Mouse (Mus musculus) urinary bladder, adult 18-20 months (tissue): ENCODE results near the gene Mapk14.

Experiments used
- DNase-seq, 2 experiments: peaks; one replicate each; pipeline ENCODE4 v3.0.0; 2022; ENCODE audit warnings: low spot score in 2 of 2, mixed read lengths in 2 of 2

Gene Mapk14

GRCm38 (mm10) chr17:28690776-28691686 is at the start of gene Mapk14:
TSS of gene Mapk14 (plus strand) at chr17:28691329.
- peak; percentile 96 to 100 for DNase-seq

- no peak for DNase-seq
Observed at GRCm38 (mm10) chr17:28643697-28644096, 47.4 kb upstream of the Mapk14 start.

DNA sequence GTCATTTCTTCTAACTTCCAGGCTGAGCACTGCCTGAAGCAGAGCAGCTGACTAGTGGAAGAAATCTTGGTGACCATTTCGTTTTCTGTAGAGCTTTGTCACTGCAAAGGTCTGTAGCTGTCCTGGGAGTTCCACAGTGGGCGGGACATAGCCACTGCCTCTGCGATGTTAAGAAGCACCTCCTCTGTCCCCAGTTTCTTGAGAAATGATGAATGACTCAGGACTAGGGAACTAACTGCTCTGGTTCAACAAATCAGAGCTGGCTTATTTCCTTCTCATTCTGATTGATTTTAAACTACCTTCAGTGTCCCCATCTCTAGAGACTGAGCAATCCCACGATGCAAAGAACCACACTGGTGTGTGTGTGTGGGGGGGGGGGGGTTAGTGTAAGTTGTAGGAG is 47.0 kb upstream of the Mapk14 start:
- no peak for DNase-seq

- DNase-seq: no peak
Observed at GRCm38 (mm10) chr17:28646221-28646620, 44.9 kb upstream of the Mapk14 start.

DNA sequence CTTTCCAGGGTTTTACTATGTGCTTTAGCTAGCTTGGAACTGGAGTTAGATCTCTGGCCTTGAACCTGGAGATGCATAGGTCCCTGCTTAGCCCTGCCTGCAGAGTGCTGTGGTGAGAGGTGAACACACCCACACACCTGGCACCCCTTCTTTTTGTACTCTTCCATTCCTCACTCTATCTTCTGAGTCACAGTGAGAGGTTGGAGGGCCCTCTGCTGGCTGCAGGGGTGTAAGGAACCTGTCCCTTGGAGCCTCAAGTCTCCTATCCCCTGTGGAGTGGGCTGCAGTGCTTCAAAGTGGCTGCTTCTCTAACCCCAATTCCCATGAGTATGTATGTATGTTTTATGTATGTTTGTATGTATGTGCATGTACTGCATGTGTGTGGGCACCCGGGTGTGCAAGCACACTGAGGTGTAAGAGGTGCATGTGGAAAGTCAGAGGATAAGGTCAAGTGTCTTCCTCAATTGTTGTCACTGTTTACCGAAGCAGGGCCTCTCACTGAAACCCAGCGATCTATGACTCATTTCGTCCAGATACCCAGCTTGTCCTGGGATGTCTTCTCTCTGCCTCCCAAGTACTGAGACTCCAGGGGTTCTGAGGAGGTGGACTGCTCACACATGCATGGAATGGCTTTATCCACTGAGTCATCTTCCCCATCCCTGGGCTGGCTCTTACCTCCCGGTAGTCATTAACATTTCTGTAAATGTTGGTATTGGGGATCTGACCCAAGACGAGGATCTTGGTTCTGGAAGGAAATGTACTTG is 42.3 kb upstream of the Mapk14 start:
- peak in 1 of 2 experiments; percentile 16 for DNase-seq

DNA sequence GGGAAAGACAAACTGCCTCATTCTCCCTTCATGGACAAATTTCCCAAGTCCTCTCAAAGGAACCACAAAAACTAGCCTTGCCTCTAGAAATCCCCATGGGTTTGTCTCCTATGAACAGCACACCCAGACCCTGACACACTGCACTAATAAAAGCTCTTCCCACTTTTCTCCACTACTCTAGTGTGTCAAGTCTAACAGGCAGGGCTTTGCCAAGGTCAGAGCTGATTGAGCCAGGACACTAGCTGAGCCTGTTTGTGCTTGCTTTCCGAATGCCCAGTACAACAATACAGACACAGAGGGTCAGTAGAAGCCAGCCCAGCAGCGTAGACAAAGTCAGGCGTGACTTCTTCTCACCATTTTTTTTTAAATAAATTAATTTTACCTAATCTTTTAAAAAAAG is 40.9 kb upstream of the Mapk14 start:
- no peak for DNase-seq

DNA sequence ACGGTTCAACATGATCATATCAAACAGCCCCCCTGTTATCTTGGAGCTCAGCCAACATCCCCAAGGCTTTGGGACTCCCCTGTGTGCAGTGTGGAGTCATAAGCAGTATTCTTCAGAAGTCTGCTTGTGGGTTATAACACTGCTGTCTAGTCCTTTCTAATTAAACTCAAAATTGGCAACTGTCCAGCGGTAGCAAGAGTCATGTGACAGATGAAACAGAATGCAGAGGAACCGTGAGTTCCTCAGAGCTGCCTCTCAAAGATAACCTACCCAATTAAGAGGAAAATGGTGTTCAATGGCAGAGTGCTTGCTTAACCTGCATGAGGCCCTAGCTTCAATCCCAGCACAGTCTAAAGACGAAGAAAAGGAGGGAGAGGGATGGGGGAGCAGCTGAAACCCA is 33.2 kb upstream of the Mapk14 start:
- DNase-seq: no peak

GRCm38 (mm10) chr17:28659564-28659963 is 31.6 kb upstream of the Mapk14 start:
- DNase-seq: no peak

- DNase-seq: no peak
Observed at GRCm38 (mm10) chr17:28682311-28683084, 8.6 kb upstream of the Mapk14 start.

DNA sequence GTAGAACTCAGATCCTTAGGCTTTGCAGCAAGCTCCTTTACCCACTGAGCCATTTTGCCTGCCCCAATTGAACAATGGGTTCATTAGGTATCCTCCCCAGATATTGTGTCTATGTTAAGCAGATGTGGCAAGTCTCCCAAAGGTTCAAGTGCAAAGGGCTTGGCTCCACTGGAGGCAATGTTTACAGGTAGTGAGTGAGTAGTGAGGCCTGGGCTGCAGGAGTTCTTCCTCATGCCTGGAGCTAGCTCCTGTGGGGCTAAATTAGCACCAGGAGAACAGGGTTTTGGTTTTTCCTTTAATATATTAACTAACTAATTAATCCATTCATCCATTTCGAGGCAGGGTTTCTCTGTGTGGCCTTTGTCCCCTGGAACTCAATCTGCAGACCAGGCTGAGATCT is 7.5 kb upstream of the Mapk14 start:
- no peak for DNase-seq

DNA sequence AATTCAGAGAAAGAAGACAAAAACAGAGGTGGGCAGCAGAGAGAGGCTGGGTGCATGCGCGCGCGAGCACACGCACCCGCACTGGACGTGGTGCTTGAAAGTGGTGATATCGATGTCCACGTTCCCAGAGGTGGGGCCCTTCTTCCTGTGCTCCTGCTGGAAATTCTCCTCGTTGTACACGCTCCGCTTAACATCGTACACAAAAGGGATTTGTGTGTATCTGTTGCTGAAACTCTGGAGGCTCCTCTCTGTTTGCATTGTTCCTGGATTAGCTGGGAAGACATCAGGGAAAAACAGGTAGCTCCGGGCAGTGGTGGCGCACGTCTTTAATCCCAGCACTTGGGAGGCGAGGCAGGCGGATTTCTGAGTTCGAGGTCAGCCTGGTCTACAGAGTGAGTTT is 6.5 kb upstream of the Mapk14 start:
- no peak for DNase-seq

DNA sequence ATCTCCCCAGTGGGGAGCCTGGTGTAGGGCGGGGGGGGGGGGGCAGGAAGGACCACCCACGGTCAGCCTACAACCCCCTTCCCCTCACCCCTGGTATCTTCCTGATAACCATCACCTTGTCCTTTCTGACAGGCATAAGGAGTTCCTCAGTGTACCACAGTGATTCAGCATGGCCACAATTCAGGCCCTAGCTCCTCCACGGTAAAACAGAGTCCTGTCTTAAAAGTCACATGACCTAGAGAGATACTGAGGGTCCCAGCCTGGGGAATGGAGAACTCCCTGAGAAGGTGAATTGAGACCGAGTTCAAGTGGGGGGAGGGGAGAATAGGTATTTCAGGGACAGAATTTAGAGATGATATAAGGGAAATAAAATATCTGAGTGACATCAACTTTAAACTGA is 3.8 kb upstream of the Mapk14 start:
- no peak for DNase-seq

DNA sequence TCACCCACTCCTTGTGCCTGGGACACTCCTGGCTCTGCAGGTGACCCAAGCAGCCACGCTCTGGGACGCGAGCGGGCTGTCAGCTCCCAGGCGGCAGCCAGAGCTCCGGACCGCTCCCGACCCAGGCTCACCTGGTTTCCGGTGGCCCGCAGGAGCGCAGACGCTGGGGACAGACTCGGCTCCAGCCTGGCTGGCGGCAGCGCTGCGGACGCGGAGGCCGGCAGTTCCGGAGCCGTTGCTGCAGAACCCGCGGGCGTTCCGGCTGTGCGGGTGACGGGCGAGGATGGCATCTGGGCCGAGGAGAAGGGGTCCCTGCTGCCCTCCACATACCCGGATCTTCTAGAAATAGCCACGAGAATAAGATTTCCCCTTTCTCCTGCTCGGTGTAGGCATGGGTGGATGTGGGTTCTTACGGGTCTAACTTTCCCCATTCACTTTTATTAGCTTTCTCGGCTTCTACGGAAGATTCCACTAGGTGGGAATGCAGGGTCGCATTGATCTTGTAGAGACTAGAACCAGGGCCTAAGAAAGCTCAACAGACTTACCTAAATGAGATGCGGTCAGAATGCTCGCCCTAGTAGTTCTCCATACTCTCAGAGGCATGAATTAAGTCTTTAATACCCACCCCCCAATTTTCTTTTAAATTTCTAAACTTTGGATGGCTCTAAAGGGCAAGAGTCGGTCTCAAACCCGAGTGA is 1.4 kb upstream of the Mapk14 start, which contains the start of gene Slc26a8:
Gene Slc26a8, minus strand, starts transcription at position 648 of the 698 bp plus-strand sequence.
- DNase-seq: no peak

DNA sequence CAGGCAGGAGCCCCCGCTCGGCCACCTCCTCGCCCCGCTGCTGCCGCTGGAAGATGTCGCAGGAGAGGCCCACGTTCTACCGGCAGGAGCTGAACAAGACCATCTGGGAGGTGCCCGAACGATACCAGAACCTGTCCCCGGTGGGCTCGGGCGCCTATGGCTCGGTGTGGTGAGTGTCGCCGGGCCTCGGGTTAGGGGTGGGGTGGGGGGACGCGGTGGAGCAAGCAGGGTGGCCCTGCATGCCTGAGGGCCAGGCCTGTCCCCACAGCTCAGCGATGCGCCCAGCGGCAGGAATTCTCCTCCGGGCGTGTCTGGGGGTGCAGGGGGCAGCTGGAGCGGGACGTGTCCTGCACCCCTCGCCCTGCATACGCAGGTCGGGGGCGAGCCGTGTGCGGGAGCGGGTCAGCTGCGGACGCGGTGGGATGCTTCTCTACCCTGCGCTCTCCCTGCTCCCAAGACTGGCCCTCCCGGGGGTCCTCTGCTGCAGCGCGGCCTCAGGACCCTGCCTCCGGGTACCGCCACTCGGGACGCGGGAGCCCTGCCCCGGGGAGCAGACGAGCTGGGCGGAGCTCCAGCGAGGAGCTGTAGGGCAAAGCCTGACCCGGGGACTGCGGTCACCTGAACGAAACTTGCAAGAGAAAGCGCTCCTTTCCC is 685 bp downstream of the Mapk14 start:
- peak in 1 of 2 experiments; percentile 52 for DNase-seq

GRCm38 (mm10) chr17:28692341-28692710 is 1.2 kb downstream of the Mapk14 start:
- no peak for DNase-seq

DNA sequence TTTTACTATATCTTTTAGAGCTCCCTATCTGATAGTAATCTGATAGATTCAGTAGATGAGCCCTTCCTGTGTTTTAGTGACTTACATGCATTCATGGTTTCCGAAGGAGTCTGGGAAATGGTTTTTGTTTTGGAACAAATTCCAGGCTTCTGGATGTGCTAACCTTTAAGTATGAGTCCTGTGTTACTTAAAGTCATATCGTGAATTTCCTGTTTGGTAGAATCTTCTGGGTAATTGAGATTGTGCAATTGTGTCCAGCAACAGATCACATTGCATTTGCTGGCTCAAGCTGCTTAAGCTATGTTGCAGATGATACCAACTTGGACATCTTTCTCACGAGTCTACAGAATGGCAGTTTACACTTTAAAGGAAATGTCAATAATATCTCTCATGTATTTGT is 2.0 kb downstream of the Mapk14 start:
- DNase-seq: no peak

DNA sequence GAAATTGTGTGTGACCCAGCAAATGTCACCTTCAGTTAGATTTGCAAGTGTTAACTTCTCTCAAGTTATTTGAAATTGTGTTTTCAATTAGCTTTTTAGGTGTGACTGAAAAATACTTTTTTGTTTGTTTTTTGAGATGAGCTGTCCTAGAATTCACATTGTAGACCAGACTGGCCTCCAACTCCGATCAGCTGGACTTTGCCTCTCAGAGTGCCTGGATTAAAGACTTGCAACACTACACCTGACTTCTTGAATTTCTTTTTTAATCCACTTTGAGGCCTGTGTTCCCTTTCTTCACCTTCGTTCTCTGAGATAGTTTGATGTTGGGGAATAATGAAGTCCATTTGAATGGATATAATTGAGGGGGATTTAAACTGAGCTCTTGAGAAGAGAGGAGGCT is 2.9 kb downstream of the Mapk14 start:
- no peak for DNase-seq

DNA sequence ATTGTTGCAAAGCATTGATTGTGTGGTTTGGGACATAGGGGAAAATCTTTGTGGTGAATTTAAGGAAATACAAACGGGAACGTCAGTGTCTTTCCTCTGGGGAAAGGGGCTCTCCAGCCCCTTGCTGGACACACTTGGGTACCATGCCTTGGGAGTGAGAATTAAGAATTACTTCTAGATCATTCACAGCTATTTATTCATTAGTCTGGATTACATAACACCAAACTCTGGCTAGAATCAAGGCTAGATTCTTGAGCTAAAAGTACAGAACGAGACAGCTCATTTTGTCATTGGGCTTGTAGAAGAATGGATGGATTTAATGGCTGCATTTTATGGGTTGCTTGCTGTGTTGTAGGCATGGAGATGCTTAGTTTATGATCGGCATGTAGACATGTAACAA is 3.7 kb downstream of the Mapk14 start:
- no peak for DNase-seq

- no peak for DNase-seq
Observed at GRCm38 (mm10) chr17:28696641-28697040, 5.5 kb downstream of the Mapk14 start.

GRCm38 (mm10) chr17:28697290-28698195 is 6.4 kb downstream of the Mapk14 start:
- no peak for DNase-seq
